Mouse (Mus musculus): ENCODE data around the gene Rsf1. TPM values are rescaled to one million over a fixed set of nuclear protein-coding genes. Genes with fewer than 3 reads are reported as not detected.

The Rsf1 gene
- polyA plus RNA-seq, 1 experiment = 4.6 TPM

DNA sequence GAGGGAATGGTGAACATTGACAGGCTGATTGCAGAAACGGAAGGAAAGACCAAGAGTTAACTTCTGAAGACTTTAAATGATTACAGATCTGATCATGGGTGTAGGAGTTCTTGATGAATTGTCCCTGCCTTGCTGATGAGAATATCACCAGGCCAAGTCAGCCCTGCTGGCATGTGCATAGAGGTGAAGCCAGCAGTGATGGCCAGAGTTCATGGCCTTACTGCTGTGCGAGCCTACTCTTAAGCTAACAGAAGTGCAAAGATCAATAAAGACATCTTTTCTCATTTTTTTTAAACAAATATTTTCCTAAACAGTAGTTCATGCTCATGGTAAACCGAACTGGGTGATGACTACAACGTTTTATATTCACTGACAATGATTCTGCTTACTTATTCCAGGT lies 71.0 kb downstream of the Rsf1 start:
- Histone ChIP-seq H3K36me3 (ENCODE audit: control insufficient read depth, insufficient read depth, low read length) (peaks cover 6% of the 10 kb centered on the region; the same call in 1 of the 2 replicates), H3K27ac (ENCODE audit: control insufficient read depth, insufficient read depth, low read length) (no peak overlapping the region), H3K4me1 (replicated peaks; ENCODE audit: control insufficient read depth, insufficient read depth, low read length) (no peaks in the 10 kb centered on the region), H3K4me3 (ENCODE audit: control insufficient read depth, insufficient read depth, low read length) (no peak overlapping the region), H3K27me3 (ENCODE audit: control insufficient read depth, insufficient read depth, low read length) (no peaks in the 10 kb centered on the region)
- 97% methylated on average over 4 of the region's 4 CpGs for WGBS
- TF ChIP-seq POLR2A (IDR thresholded peaks at IDR 0.05; ENCODE audit: control insufficient read depth, extremely low read depth, insufficient read depth, low read length, poor library complexity) (no peak), CTCF (IDR thresholded peaks at IDR 0.05; ENCODE audit: borderline replicate concordance, control insufficient read depth, extremely low read depth, insufficient read depth, low read length, poor library complexity) (no peak)
- DNase-seq = no peak

DNA sequence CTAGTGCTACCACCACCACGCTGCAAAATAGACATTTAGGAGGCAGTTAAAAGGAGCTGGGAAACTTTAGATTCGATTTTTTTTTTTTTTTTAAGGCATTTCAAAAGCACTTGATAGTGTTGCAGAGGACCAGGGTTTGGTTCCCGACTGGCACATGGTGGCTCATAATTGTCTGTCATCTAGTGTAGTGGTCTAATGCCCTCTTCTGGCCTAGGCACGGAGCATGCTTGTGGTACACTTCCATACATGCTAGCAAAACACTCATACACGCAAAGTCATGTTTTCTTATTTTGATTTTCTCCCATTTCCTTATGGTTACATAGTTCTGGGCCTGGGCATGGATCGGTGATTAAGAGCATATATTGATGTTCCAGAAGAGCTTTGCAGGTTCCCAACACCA lies 76.5 kb downstream of the Rsf1 start:
- H3K36me3 ChIP-seq (ENCODE audit: control insufficient read depth, insufficient read depth, low read length) = peaks cover 13% of the 10 kb centered on the region
- WGBS = 92% methylated on average over 6 of the region's 6 CpGs
- H3K4me1 ChIP-seq (replicated peaks; ENCODE audit: control insufficient read depth, insufficient read depth, low read length) = no peaks in the 10 kb centered on the region

DNA sequence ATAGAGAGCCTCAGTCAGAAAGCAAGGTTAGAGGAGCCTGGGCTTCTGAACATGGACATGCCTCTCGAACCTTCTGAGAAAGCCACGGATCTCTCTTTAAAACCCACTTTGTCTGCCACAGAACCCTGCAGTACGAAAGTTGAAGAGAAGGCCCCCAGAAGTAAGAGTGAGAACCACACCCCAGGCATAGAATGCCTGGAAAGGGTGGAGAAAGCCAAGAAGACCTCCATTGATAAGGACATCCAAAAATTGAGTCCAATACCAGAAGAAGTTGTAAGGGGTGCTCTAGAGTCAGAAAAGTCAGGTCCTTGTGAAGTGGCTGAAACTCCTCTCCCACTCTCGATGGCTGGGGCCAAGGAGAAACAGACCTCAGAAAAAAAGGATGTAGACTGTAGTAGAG lies 81.9 kb downstream of the Rsf1 start:
- H3K36me3 ChIP-seq (ENCODE audit: control insufficient read depth, insufficient read depth, low read length) = peaks cover 42% of the 10 kb centered on the region
- DNase-seq = no peak
- no peak overlapping the region for H3K4me3 ChIP-seq (ENCODE audit: control insufficient read depth, insufficient read depth, low read length)
- WGBS = 97% methylated on average over 4 of the region's 4 CpGs
- no peaks in the 10 kb centered on the region for H3K4me1 ChIP-seq (replicated peaks; ENCODE audit: control insufficient read depth, insufficient read depth, low read length)
- TF ChIP-seq CTCF (IDR thresholded peaks at IDR 0.05; ENCODE audit: borderline replicate concordance, control insufficient read depth, extremely low read depth, insufficient read depth, low read length, poor library complexity) = no peak
- TF ChIP-seq POLR2A (IDR thresholded peaks at IDR 0.05; ENCODE audit: control insufficient read depth, extremely low read depth, insufficient read depth, low read length, poor library complexity) = no peak
- H3K27ac ChIP-seq (ENCODE audit: control insufficient read depth, insufficient read depth, low read length) = no peak overlapping the region
- H3K27me3 ChIP-seq (ENCODE audit: control insufficient read depth, insufficient read depth, low read length) = no peaks in the 10 kb centered on the region

More for the DNA sequence above, 76.5 kb downstream of the Rsf1 start:
- TF ChIP-seq CTCF (IDR thresholded peaks at IDR 0.05; ENCODE audit: borderline replicate concordance, control insufficient read depth, extremely low read depth, insufficient read depth, low read length, poor library complexity) (no peak), POLR2A (IDR thresholded peaks at IDR 0.05; ENCODE audit: control insufficient read depth, extremely low read depth, insufficient read depth, low read length, poor library complexity) (no peak)
- Histone ChIP-seq H3K4me3 (ENCODE audit: control insufficient read depth, insufficient read depth, low read length) (no peak overlapping the region), H3K27me3 (ENCODE audit: control insufficient read depth, insufficient read depth, low read length) (no peaks in the 10 kb centered on the region), H3K27ac (ENCODE audit: control insufficient read depth, insufficient read depth, low read length) (no peak overlapping the region)
- no peak for DNase-seq

DNA sequence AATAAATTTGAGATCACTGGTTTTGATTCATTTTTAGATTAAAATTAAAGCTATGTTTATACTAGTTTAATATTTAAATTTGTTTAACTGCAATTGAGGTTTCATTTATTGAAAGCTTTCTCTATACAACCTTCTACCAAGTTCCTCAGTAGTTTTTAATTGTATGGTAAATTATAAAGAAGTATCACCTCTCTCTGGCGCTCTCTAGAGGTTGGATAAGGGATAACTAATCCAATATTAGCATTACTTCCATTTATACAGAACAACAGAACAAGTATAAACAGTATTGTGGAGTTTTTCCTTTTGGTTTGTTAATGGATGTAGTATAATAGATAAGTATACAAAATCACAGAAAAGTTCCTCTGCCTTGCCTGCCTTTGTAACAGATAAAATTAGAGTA lies 99.5 kb downstream of the Rsf1 start:
- H3K27ac ChIP-seq (ENCODE audit: control insufficient read depth, insufficient read depth, low read length) = no peak overlapping the region
- 23% methylated on average over 1 of the region's 1 CpGs for WGBS
- no peaks in the 10 kb centered on the region for H3K4me1 ChIP-seq (replicated peaks; ENCODE audit: control insufficient read depth, insufficient read depth, low read length)
- peaks cover 60% of the 10 kb centered on the region for H3K36me3 ChIP-seq (ENCODE audit: control insufficient read depth, insufficient read depth, low read length)
- TF ChIP-seq CTCF (IDR thresholded peaks at IDR 0.05; ENCODE audit: borderline replicate concordance, control insufficient read depth, extremely low read depth, insufficient read depth, low read length, poor library complexity) (no peak), POLR2A (IDR thresholded peaks at IDR 0.05; ENCODE audit: control insufficient read depth, extremely low read depth, insufficient read depth, low read length, poor library complexity) (no peak)
- no peak for DNase-seq
- H3K4me3 ChIP-seq (ENCODE audit: control insufficient read depth, insufficient read depth, low read length) = no peak overlapping the region
- no peaks in the 10 kb centered on the region for H3K27me3 ChIP-seq (ENCODE audit: control insufficient read depth, insufficient read depth, low read length)

DNA sequence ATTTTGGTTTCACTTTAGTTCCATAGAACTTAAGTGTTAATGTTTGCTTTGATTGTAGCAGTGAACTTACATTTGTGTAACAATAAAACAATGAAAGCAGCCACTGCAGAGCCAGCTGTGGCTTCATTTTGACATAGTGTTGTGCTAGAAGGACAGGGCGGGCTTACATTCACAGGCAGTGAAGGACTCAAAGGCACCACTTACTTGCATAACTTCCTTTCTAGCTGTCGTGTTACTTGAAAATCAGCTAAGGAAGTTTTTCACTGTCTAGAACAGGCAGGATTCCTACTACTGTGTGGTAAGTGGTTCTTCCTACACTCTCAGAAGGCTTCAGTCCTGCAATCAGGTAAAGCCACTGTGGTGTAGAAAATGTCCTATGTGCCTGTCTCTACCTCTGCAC lies 108.1 kb downstream of the Rsf1 start:
- no peak overlapping the region for H3K27ac ChIP-seq (ENCODE audit: control insufficient read depth, insufficient read depth, low read length)
- WGBS = 79% methylated on average over 2 of the region's 2 CpGs
- TF ChIP-seq CTCF (IDR thresholded peaks at IDR 0.05; ENCODE audit: borderline replicate concordance, control insufficient read depth, extremely low read depth, insufficient read depth, low read length, poor library complexity) (no peak), POLR2A (IDR thresholded peaks at IDR 0.05; ENCODE audit: control insufficient read depth, extremely low read depth, insufficient read depth, low read length, poor library complexity) (no peak)
- H3K4me3 ChIP-seq (ENCODE audit: control insufficient read depth, insufficient read depth, low read length) = no peak overlapping the region
- H3K36me3 ChIP-seq (ENCODE audit: control insufficient read depth, insufficient read depth, low read length) = peaks cover 32% of the 10 kb centered on the region
- H3K27me3 ChIP-seq (ENCODE audit: control insufficient read depth, insufficient read depth, low read length) = no peaks in the 10 kb centered on the region
- no peak for DNase-seq
- no peaks in the 10 kb centered on the region for H3K4me1 ChIP-seq (replicated peaks; ENCODE audit: control insufficient read depth, insufficient read depth, low read length)

DNA sequence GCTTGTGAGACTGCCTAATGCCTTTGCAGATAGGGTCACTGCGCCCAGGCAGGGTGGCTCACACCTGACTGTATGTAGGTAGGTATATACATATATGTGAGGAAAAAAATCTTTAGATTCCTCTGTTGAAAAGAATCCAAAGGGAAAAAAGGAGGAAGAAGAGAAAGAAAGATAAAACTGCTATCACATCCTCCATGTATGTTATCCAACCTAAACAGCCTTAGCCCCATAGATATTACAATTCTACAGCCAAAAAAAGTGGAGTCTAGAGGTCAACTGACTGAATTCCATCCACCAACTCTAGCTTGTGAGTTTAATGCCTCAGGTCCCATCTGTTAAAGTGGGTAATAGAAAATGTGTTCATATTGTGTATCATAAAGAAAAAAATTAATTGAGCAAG lies 115.8 kb downstream of the Rsf1 start:
- no peak for TF ChIP-seq CTCF (IDR thresholded peaks at IDR 0.05; ENCODE audit: borderline replicate concordance, control insufficient read depth, extremely low read depth, insufficient read depth, low read length, poor library complexity)
- TF ChIP-seq POLR2A (IDR thresholded peaks at IDR 0.05; ENCODE audit: control insufficient read depth, extremely low read depth, insufficient read depth, low read length, poor library complexity) = no peak
- DNase-seq = no peak
- Histone ChIP-seq H3K27me3 (ENCODE audit: control insufficient read depth, insufficient read depth, low read length) (no peaks in the 10 kb centered on the region), H3K27ac (ENCODE audit: control insufficient read depth, insufficient read depth, low read length) (no peak overlapping the region), H3K36me3 (ENCODE audit: control insufficient read depth, insufficient read depth, low read length) (peaks cover 6% of the 10 kb centered on the region; the same call in 1 of the 2 replicates), H3K4me3 (ENCODE audit: control insufficient read depth, insufficient read depth, low read length) (no peak overlapping the region), H3K4me1 (replicated peaks; ENCODE audit: control insufficient read depth, insufficient read depth, low read length) (peaks cover 6% of the 10 kb centered on the region)
- 100% methylated on average over 1 of the region's 1 CpGs for WGBS

DNA sequence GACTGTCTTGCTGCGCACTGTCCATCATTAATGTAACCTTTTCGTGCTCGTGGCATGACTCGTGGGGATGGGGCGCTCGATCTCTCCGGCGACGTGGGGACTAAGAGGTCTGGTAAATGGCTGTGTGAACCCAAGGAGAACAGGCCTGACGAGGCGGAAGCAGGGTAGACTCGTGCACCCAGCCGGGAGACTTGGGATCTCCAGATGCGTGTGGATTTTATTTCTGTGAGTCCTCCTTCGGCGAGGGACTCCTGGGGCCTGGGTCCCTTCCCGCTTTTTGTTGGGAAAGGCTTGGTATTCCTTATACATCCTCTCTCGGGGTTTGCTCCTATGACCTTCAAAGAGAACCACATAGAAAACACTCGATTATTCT lies 116.4 kb downstream of the Rsf1 start:
- DNase-seq = peak; percentile 27
- H3K27me3 ChIP-seq (ENCODE audit: control insufficient read depth, insufficient read depth, low read length) = no peaks in the 10 kb centered on the region
- peaks cover 6% of the 10 kb centered on the region; the same call in 1 of the 2 replicates for H3K36me3 ChIP-seq (ENCODE audit: control insufficient read depth, insufficient read depth, low read length)
- TF ChIP-seq CTCF (IDR thresholded peaks at IDR 0.05; ENCODE audit: borderline replicate concordance, control insufficient read depth, extremely low read depth, insufficient read depth, low read length, poor library complexity) = no peak
- no peak for TF ChIP-seq POLR2A (IDR thresholded peaks at IDR 0.05; ENCODE audit: control insufficient read depth, extremely low read depth, insufficient read depth, low read length, poor library complexity)
- peak overlapping the region; percentile 93 for H3K4me3 ChIP-seq (ENCODE audit: control insufficient read depth, insufficient read depth, low read length)
- WGBS = 49% methylated on average over 19 of the region's 19 CpGs
- H3K4me1 ChIP-seq (replicated peaks; ENCODE audit: control insufficient read depth, insufficient read depth, low read length) = peaks cover 6% of the 10 kb centered on the region
- peak overlapping the region; percentile 23; the same call in 1 of the 2 replicates for H3K27ac ChIP-seq (ENCODE audit: control insufficient read depth, insufficient read depth, low read length)
